Mouse (Mus musculus) frontal cortex, adult 2 months (tissue): ENCODE data around the gene Pfn2. TPM values are rescaled to one million over a fixed set of nuclear protein-coding genes. Genes with fewer than 3 reads are reported as not detected.
"Not testable (repeated sequence)": the region's sequence is repeated elsewhere in the genome, so short reads cannot be mapped to it uniquely, and the experiment has no call there.

Source experiments
- DNase-seq, 2 experiments: peaks; one replicate each; pipeline ENCODE4 v3.0.0; 2022; ENCODE audit warnings: low spot score in 1 of 2; ENCODE audit errors: extremely low spot score in 1 of 2
- polyA plus RNA-seq: library from polyadenylated mRNA; depleted of rRNA; stranded (reverse); fragments of >200 nt; gene quantifications from 2 replicates; pipeline ENCODE4 v1.2.3, GENCODE M21; 2012; rRNA removed

The Pfn2 gene
- 540 and 560 TPM in 2 replicates for polyA plus RNA-seq

- peak in 1 of 2 experiments; percentile 79 for DNase-seq
These were observed at the start of gene Pfn2 for GRCm38 (mm10) chr3:57847760-57848185. Gene Pfn2, minus strand, starts transcription at chr3:57848079.

- peak; percentile 40 to 53 for DNase-seq
These were observed 35.1 kb upstream of the Pfn2 start for GRCm38 (mm10) chr3:57882945-57883344.

GRCm38 (mm10) chr3:57846912-57847759, 743 bp downstream of the Pfn2 start:
- peak in 1 of 2 experiments; percentile 60 for DNase-seq

- peak in 1 of 2 experiments; percentile 58 for DNase-seq
These were observed 1.3 kb downstream of the Pfn2 start for GRCm38 (mm10) chr3:57846662-57846911.

GRCm38 (mm10) chr3:57845786-57846661, 1.9 kb downstream of the Pfn2 start:
- peak in 1 of 2 experiments; percentile 67 for DNase-seq

- peak in 1 of 2 experiments; percentile 61 for DNase-seq
These were observed 4.1 kb downstream of the Pfn2 start for GRCm38 (mm10) chr3:57843775-57844174.

GRCm38 (mm10) chr3:57836911-57837310, 11.0 kb downstream of the Pfn2 start:
- no peak for DNase-seq

GRCm38 (mm10) chr3:57833585-57833984, 14.3 kb downstream of the Pfn2 start:
- no peak for DNase-seq

- DNase-seq, result no peak
These were observed 22.0 kb downstream of the Pfn2 start for GRCm38 (mm10) chr3:57825866-57826265.

GRCm38 (mm10) chr3:57815447-57815846, 32.4 kb downstream of the Pfn2 start:
- DNase-seq, result peak in 1 of 2 experiments; percentile 45

- DNase-seq, result not testable (repeated sequence)
These were observed 52.8 kb downstream of the Pfn2 start for GRCm38 (mm10) chr3:57795071-57795470.

Other genes starting within 250 kb of the Pfn2 start
- gene Commd2, start 196.4 kb downstream of the Pfn2 start, polyA plus RNA-seq, result 26.1 and 26.5 TPM in 2 replicates
- gene Ankub1, start 155.3 kb downstream of the Pfn2 start, polyA plus RNA-seq, result 0.99 and 1.2 TPM in 2 replicates
- gene Rnf13, start 112.0 kb downstream of the Pfn2 start, polyA plus RNA-seq, result 80.0 and 84.7 TPM in 2 replicates